Mouse (Mus musculus) erythroblast, adult 5-6 weeks (primary cell): ENCODE results near the gene Mknk1. TPM values are rescaled to one million over a fixed set of nuclear protein-coding genes. Genes with fewer than 3 reads are reported as not detected.

Source experiments
- total RNA-seq, 2 experiments: library from RNA; stranded (forward) in 1 of 2; stranded (reverse) in 1 of 2; fragments of 150-400 nt in 1 of 2; fragments of 200-764, 138-1000 nt in 1 of 2; gene quantifications; 2 replicates each; pipeline versions ENCODE4 v1.2.3 to v1.2.4; 2015 to 2017; ENCODE audit warnings: low replicate concordance in 2 of 2

Mknk1 gene
- total RNA-seq, 2 experiments from 2014 or later = 64.2 to 115 TPM

Other genes with a start within 250 kb of the Mknk1 start
- gene Cyp4a32, start 238.2 kb upstream of the Mknk1 start, total RNA-seq (2015; ENCODE audit: low replicate concordance) = not detected in 2 replicates
- not detected in 2 replicates for gene Cyp4a32, start 238.2 kb upstream of the Mknk1 start, total RNA-seq (2017; ENCODE audit: low replicate concordance)
- not detected in 2 replicates for gene Cyp4b1, start 191.5 kb upstream of the Mknk1 start, total RNA-seq (2015; ENCODE audit: low replicate concordance)
- not detected in 2 replicates for gene Cyp4b1, start 191.5 kb upstream of the Mknk1 start, total RNA-seq (2017; ENCODE audit: low replicate concordance)
- gene Efcab14, start 101.5 kb upstream of the Mknk1 start, total RNA-seq (2015; ENCODE audit: low replicate concordance) = 29.9 and 33.4 TPM in 2 replicates
- gene Efcab14, start 101.5 kb upstream of the Mknk1 start, total RNA-seq (2017; ENCODE audit: low replicate concordance) = 12.7 and 27.6 TPM in 2 replicates
- gene Tex38, start 58.2 kb upstream of the Mknk1 start, total RNA-seq (2015; ENCODE audit: low replicate concordance) = not detected in 2 replicates
- not detected in 2 replicates for gene Tex38, start 58.2 kb upstream of the Mknk1 start, total RNA-seq (2017; ENCODE audit: low replicate concordance)
- gene Atpaf1, start 54.4 kb upstream of the Mknk1 start, total RNA-seq (2015; ENCODE audit: low replicate concordance) = 2.7 and 10.9 TPM in 2 replicates
- gene Atpaf1, start 54.4 kb upstream of the Mknk1 start, total RNA-seq (2017; ENCODE audit: low replicate concordance) = 1.4 and 2.3 TPM in 2 replicates
- 2.5 and 3.8 TPM in 2 replicates for gene Mob3c, start 11.1 kb upstream of the Mknk1 start, total RNA-seq (2015; ENCODE audit: low replicate concordance)
- 4.6 and 4.7 TPM in 2 replicates for gene Mob3c, start 11.1 kb upstream of the Mknk1 start, total RNA-seq (2017; ENCODE audit: low replicate concordance)
- gene Kncn, start 45.2 kb downstream of the Mknk1 start, total RNA-seq (2015; ENCODE audit: low replicate concordance) = not detected in 2 replicates
- gene Kncn, start 45.2 kb downstream of the Mknk1 start, total RNA-seq (2017; ENCODE audit: low replicate concordance) = not detected in 2 replicates
- not detected in 2 replicates for gene 6430628N08Rik, start 51.5 kb downstream of the Mknk1 start, total RNA-seq (2015; ENCODE audit: low replicate concordance)
- not detected in 2 replicates for gene 6430628N08Rik, start 51.5 kb downstream of the Mknk1 start, total RNA-seq (2017; ENCODE audit: low replicate concordance)
- gene Dmbx1, start 100.7 kb downstream of the Mknk1 start, total RNA-seq (2015; ENCODE audit: low replicate concordance) = not detected in 2 replicates
- gene Dmbx1, start 100.7 kb downstream of the Mknk1 start, total RNA-seq (2017; ENCODE audit: low replicate concordance) = not detected in 2 replicates
- 2.1 TPM in 1 of 2 replicates, not detected in the other for gene Faah, start 178.7 kb downstream of the Mknk1 start, total RNA-seq (2015; ENCODE audit: low replicate concordance)
- 1.3 TPM in 1 of 2 replicates, not detected in the other for gene Faah, start 178.7 kb downstream of the Mknk1 start, total RNA-seq (2017; ENCODE audit: low replicate concordance)
- gene Nsun4, start 214.7 kb downstream of the Mknk1 start, total RNA-seq (2015; ENCODE audit: low replicate concordance) = 2.5 and 2.9 TPM in 2 replicates
- 0.43 and 1.1 TPM in 2 replicates for gene Nsun4, start 214.7 kb downstream of the Mknk1 start, total RNA-seq (2017; ENCODE audit: low replicate concordance)
- gene Uqcrh, start 235.9 kb downstream of the Mknk1 start, total RNA-seq (2015; ENCODE audit: low replicate concordance) = 197 and 223 TPM in 2 replicates
- 191 and 235 TPM in 2 replicates for gene Uqcrh, start 235.9 kb downstream of the Mknk1 start, total RNA-seq (2017; ENCODE audit: low replicate concordance)
- 3.5 and 9.0 TPM in 2 replicates for gene Lrrc41, start 236.1 kb downstream of the Mknk1 start, total RNA-seq (2015; ENCODE audit: low replicate concordance)
- gene Lrrc41, start 236.1 kb downstream of the Mknk1 start, total RNA-seq (2017; ENCODE audit: low replicate concordance) = 1.3 and 3.3 TPM in 2 replicates